In the genomic region with DNA sequence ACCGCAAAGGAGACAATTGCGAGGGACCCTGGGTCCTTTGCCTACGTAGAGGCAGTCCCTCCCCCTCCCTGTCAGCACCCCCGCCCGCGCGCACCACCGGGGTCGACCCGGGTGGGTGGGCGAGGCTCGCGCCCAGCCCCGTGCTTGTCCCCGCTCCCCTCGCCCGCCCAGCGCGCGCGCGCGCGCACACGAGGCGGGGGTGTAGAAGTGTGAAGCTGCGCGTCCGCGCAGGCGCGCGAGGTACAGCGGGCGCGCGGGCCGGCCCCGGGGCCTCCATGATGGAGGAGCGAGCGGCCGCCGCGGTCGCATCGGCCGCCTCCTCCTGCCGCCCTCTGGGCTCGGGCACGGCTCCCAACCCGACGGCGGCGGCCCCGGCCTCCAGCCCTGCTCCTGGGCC, we compare ENCODE assay signal across 1 mouse cellular context.
TF ChIP-seq lines count a peak whose summit lies in the region.

No protein-coding gene starts in this region.

TF ChIP-seq in CH12.LX, 34 proteins besides CTCF, POLR2A, EP300 and RAD21:
- TF ChIP-seq NELFE (IDR thresholded peaks at IDR 0.05; ENCODE audit: low read depth, low read length) (peak; percentile 92), MEF2A (IDR thresholded peaks at IDR 0.05; ENCODE audit: borderline replicate concordance, low read depth, low read length) (no peak), TCF12 (IDR thresholded peaks at IDR 0.05; ENCODE audit: low read depth, low read length) (peak; percentile 55; the same call in 1 of the 2 replicates), ZMIZ1 (IDR thresholded peaks at IDR 0.05; ENCODE audit: low read depth, low read length) (peak; percentile 92), JUND (conservative IDR thresholded peaks at IDR 0.05; ENCODE audit: low read depth, low read length) (no peak), NRF1 (IDR thresholded peaks at IDR 0.05; ENCODE audit: low read depth, low read length) (peak; percentile 85), ELF1 (IDR thresholded peaks at IDR 0.05; ENCODE audit: low read depth, low read length) (no peak), POLR2AphosphoS2 (IDR thresholded peaks at IDR 0.05; ENCODE audit: low read depth, low read length) (0 out of 2 replicates have a peak, but pooled peaks have one; percentile 40), MXI1 (IDR thresholded peaks at IDR 0.05; ENCODE audit: low read depth, low read length) (peak; percentile 69), E2F4 (IDR thresholded peaks at IDR 0.05; ENCODE audit: insufficient replicate concordance, low read depth, low read length) (no peak), GABPA (IDR thresholded peaks at IDR 0.05; ENCODE audit: insufficient replicate concordance, low read depth, low read length) (no peak), RCOR1 (conservative IDR thresholded peaks at IDR 0.05; ENCODE audit: low read depth, low read length) (no peak), MAZ (IDR thresholded peaks at IDR 0.05; ENCODE audit: low read depth, low read length) (no peak; the same call in 1 of the 2 replicates), ZNF384 (IDR thresholded peaks at IDR 0.05; ENCODE audit: low read depth, low read length) (peak; percentile 0; the same call in 1 of the 2 replicates), MAX (IDR thresholded peaks at IDR 0.05; ENCODE audit: low read length) (peak; percentile 69)
